Mouse (Mus musculus) lung, embryonic 15.5 days (tissue): ENCODE data around the gene Mmd2. TPM values are rescaled to one million over a fixed set of nuclear protein-coding genes. Genes with fewer than 3 reads are reported as not detected.
A peak's percentile ranks its signal among the peaks of the same experiment; 100 is the strongest.

ENCODE experiments used
- ATAC-seq: fragments of 200-750 bp; cut with Nextera tagmentation; 2 replicates; pipeline ENCODE4 v1.8.0; 2017; ENCODE audit warnings: moderate number of reproducible peaks, borderline replicate concordance; ENCODE audit not compliant: low FRiP score, low TSS enrichment; ENCODE audit errors: extremely low read depth
- H3K27ac ChIP-seq: fragments of 300-500 bp; sonication (generic); 2 replicates; pipeline ENCODE4 v1.5.1; 2015; ENCODE audit warnings: moderate library complexity, mild to moderate bottlenecking, inconsistent platforms
- H3K27me3 ChIP-seq: fragments of 300-500 bp; sonication (generic); 2 replicates; pipeline ENCODE4 v1.6.1; 2015; ENCODE audit warnings: inconsistent platforms
- H3K36me3 ChIP-seq: fragments of 300-500 bp; sonication (generic); 2 replicates; pipeline ENCODE4 v1.6.1; 2015; ENCODE audit warnings: inconsistent platforms
- H3K4me1 ChIP-seq: fragments of 300-500 bp; sonication (generic); 2 replicates; pipeline ENCODE4 v1.6.1; 2015; ENCODE audit warnings: inconsistent platforms
- H3K4me2 ChIP-seq: fragments of 300-500 bp; sonication (generic); 2 replicates; pipeline ENCODE4 v1.6.1; 2015; ENCODE audit warnings: inconsistent platforms, mild to moderate bottlenecking, moderate library complexity
- H3K4me3 ChIP-seq: fragments of 300-500 bp; sonication (generic); 2 replicates; pipeline ENCODE4 v1.5.1; 2015; ENCODE audit warnings: mild to moderate bottlenecking, inconsistent platforms
- H3K9ac ChIP-seq: fragments of 300-500 bp; sonication (generic); 2 replicates; pipeline ENCODE4 v1.6.1; 2015; ENCODE audit warnings: inconsistent platforms
- H3K9me3 ChIP-seq: fragments of 300-500 bp; sonication (generic); 2 replicates; pipeline ENCODE4 v1.6.1; 2016; ENCODE audit warnings: inconsistent platforms
- WGBS: fragments of 180-500 bp; shearing (Covaris S2); methylation state at CpG from one replicate; pipeline ENCODE4 v1.1.7; 2015; 5-methylcytosine and 5-hydroxymethylcytosine counted together
- polyA plus RNA-seq: library from polyadenylated mRNA; unstranded; fragments of >200 nt; fragmentation: Nextera tagmentation; extraction: Ambion mirVana; gene quantifications from 2 replicates; pipeline ENCODE4 v1.2.1, GENCODE M21; 2015

Mmd2 gene
- polyA plus RNA-seq, 1 experiment from 2014 or later: 0.59 TPM

DNA sequence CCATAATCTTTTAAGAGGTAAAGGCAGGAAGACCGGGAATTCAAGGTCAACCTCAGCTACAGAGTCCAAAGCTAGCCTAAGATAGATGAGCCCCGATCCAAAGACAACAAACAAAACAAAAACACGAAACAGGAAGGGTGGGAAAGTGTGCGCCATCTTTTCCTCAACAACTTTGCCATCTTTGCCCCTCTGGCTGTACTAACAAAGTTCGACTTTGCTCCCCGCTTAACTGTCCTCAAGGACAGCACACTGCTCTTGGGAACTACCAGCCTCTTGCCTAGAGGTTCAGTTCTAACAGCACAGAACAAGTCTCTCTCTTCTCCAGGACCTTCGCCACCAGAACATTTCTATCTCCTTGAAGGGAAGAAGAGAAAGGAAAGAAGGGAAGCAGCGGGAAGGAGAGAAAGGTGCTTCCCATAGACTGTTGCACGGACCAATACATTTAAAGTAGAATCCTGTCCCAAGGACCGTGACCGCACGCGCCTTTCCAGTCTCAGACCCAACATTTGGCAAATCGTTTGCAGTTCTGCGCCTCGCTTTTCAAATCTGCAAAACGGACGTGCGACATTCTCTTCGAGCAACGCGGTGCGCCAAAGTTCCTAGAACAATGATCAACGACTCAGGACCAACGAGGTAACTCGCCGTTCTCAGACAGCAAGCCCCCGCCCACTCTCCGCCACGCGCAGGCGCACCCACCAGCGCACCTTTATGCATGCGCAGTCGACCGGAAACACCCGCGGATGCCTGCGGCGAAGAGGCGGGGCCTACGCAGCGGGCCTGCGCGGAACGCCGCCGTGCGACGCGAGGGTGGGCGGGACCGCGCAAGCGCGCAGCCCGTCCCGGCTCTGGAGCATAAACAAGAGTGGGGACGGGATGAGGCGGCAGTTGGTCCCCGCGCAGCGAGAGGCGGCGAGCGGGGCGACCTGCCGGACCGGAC lies 20.4 kb upstream of the Mmd2 start:
- peak overlapping the region; percentile 81 for H3K27ac ChIP-seq
- peak overlapping the region; percentile 93 for H3K9ac ChIP-seq
- WGBS: under 1% methylated on average over 61 of the region's 69 CpGs
- no peaks in the 10 kb centered on the region for H3K9me3 ChIP-seq
- H3K27me3 ChIP-seq: no peaks in the 10 kb centered on the region
- no peaks in the 10 kb centered on the region for H3K36me3 ChIP-seq
- ATAC-seq: peak; percentile 97
- H3K4me2 ChIP-seq: peak overlapping the region; percentile 79
- H3K4me3 ChIP-seq: peak overlapping the region; percentile 89
- peaks cover 11% of the 10 kb centered on the region for H3K4me1 ChIP-seq

DNA sequence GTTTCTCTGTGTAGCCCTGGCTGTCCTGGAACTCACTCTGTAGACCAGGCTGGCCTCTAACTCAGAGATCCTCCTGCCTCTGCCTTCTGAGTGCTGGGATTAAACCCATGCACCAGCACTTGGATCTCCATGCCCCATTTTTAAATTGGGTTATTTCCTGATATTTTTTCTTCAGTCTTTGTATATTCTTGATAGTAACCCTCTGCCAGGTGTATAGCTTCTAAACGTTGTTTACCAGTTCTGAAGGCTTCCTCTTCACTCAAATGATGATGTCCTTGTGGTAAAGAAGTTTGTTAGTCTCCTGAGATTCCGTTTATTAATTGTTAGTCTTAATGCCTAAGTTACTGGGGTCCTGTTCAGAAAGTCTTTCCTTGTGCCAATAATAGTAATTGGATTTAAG lies 18.8 kb upstream of the Mmd2 start, which contains the start of gene Wipi2:
Wipi2 (plus strand) TSS at position 301 of the 400 bp plus-strand sequence.
- no peaks in the 10 kb centered on the region for H3K9me3 ChIP-seq
- 83% methylated on average over 2 of the region's 2 CpGs for WGBS
- peak within 1 kb of the TSS; percentile 79 for H3K4me2 ChIP-seq
- no peaks in the 10 kb centered on the region for H3K36me3 ChIP-seq
- H3K9ac ChIP-seq: peak within 1 kb of the TSS; percentile 93
- H3K4me1 ChIP-seq: peaks cover 11% of the 10 kb centered on the region
- no peaks in the 10 kb centered on the region for H3K27me3 ChIP-seq
- peak within 1 kb of the TSS; percentile 89 for H3K4me3 ChIP-seq
- ATAC-seq: no peak
- peak within 1 kb of the TSS; percentile 81; the same call in 1 of the 2 replicates for H3K27ac ChIP-seq

GRCm38 (mm10) chr5:142623080-142623479 lies 14.5 kb upstream of the Mmd2 start:
- Histone ChIP-seq H3K4me1 (no peaks in the 10 kb centered on the region), H3K4me3 (no peak overlapping the region), H3K4me2 (no peak overlapping the region), H3K27me3 (no peaks in the 10 kb centered on the region), H3K27ac (no peak overlapping the region), H3K9me3 (no peaks in the 10 kb centered on the region), H3K9ac (no peak overlapping the region), H3K36me3 (no peaks in the 10 kb centered on the region)
- ATAC-seq: no peak
- WGBS: 88% methylated on average over 7 of the region's 7 CpGs

DNA sequence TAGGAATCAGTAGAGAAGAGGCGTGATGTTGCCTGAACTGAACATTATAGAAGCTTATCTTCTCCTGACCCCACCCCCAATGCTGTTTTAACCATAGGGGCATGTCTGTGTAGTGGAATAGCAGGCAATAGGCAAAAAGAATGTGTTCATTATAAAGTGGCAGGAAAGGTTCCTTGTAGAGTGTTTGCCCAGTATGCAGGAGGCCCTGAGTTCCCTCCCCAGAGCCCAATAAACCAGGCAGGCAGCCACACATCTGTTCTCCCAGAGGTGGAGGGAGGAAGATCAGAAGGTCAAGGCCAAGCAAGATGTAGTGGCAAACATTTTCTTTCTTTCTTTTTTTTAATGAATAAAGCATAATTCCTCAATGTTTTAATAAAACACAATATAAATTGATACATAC lies 13.5 kb upstream of the Mmd2 start:
- no peaks in the 10 kb centered on the region for H3K27me3 ChIP-seq
- no peaks in the 10 kb centered on the region for H3K36me3 ChIP-seq
- no peak overlapping the region for H3K4me3 ChIP-seq
- no peak overlapping the region for H3K4me2 ChIP-seq
- no peak for ATAC-seq
- no peak overlapping the region for H3K27ac ChIP-seq
- H3K9ac ChIP-seq: no peak overlapping the region
- WGBS: 46% methylated on average over 1 of the region's 1 CpGs
- H3K4me1 ChIP-seq: no peaks in the 10 kb centered on the region
- H3K9me3 ChIP-seq: no peaks in the 10 kb centered on the region

DNA sequence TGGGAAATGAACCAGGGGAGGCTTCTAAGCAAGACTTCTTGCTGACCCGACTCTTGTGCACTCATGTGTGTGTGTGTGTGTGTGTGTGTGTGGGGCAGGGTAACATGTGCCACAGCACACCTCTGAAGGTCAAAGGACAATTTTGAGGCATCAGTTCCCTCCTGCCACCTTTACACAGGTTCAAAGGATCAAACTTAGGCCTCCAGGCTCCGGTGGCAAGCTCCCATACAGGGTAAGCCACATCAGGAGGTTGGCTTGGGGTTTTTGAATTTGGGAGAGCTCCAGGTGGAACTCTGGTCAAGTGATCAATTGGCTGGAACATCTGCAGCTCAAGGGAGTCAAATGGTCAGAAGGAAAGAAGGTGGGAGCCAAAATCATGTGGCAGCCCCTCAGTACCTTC lies 12.8 kb upstream of the Mmd2 start:
- no peaks in the 10 kb centered on the region for H3K27me3 ChIP-seq
- no peaks in the 10 kb centered on the region for H3K4me1 ChIP-seq
- no peaks in the 10 kb centered on the region for H3K36me3 ChIP-seq
- no peak overlapping the region for H3K4me2 ChIP-seq
- no peaks in the 10 kb centered on the region for H3K9me3 ChIP-seq
- H3K27ac ChIP-seq: no peak overlapping the region
- 53% methylated on average over 2 of the region's 2 CpGs for WGBS
- H3K9ac ChIP-seq: no peak overlapping the region
- no peak for ATAC-seq
- H3K4me3 ChIP-seq: no peak overlapping the region

DNA sequence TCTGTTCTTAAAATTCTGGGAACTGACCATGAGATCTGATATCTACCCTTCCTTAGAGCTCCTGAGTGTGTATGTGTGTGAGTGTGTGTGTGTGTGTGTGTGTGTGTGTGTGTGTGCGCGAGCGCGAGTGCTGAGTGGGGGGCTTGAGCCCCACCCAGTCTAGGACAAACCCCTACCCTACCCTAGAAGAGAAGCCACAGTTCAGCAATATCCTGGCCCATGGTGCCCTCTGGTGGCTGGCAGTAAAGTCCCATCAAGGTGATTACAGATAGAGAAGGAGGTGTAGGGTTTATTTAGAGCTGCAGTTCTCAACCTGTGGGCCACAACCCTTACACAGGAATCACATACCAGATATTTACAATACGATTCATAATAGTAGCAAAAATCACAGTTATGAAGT lies 11.3 kb upstream of the Mmd2 start:
- H3K9me3 ChIP-seq: no peaks in the 10 kb centered on the region
- WGBS: 8% methylated on average over 5 of the region's 5 CpGs
- ATAC-seq: 0 out of 2 replicates have a peak, but pooled peaks have one; percentile 42

GRCm38 (mm10) chr5:142616326-142616725 lies 7.7 kb upstream of the Mmd2 start:
- Histone ChIP-seq H3K27ac (no peak overlapping the region), H3K36me3 (no peaks in the 10 kb centered on the region), H3K9ac (no peak overlapping the region), H3K4me1 (no peaks in the 10 kb centered on the region), H3K4me3 (no peak overlapping the region), H3K27me3 (no peaks in the 10 kb centered on the region), H3K9me3 (no peaks in the 10 kb centered on the region), H3K4me2 (no peak overlapping the region)
- 43% methylated on average over 6 of the region's 6 CpGs for WGBS
- no peak for ATAC-seq

More for the DNA sequence above, 11.3 kb upstream of the Mmd2 start:
- Histone ChIP-seq H3K4me1 (no peaks in the 10 kb centered on the region), H3K27me3 (no peaks in the 10 kb centered on the region), H3K9ac (no peak overlapping the region), H3K36me3 (no peaks in the 10 kb centered on the region), H3K27ac (no peak overlapping the region), H3K4me2 (no peak overlapping the region), H3K4me3 (no peak overlapping the region)

DNA sequence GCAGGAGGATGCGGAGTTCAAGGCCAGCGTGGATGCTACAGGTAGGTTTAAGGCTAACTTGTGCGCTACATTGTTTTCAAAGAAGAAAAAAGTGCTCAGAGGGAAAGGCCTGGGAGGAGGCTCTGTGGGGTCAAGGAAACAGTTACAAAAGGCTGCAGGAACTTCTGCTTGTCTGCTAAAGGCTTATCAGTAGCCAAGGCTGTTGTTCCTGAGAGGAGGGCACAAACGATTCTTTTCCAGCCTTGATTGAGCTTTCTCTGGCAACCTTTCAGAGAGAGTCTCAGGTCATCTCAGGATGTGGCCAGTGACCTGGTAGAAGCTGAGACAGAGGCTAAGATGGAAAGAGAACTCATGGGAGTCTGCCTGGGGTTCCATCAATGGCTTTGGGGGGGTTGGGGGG lies 7.0 kb upstream of the Mmd2 start:
- no peaks in the 10 kb centered on the region for H3K36me3 ChIP-seq

DNA sequence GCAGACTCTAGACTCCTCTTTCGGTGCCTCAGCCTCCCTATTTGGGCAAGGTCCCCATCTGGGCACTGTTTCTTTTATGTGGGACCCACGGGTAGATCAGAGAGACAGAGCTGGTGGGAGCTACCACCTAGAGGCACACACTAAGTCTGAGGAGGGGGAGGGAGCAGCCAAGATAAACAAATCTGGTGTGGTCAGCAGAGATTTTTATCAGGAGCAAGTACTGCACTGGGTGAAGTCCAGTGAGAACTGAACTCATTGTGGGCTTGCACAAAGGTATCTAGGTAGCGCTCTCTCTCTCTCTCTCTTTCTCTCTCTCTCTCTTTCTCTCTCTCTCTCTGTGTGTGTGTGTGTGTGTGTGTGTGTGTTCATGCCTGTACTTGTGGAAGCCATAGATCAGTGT lies 5.9 kb upstream of the Mmd2 start:
- 49% methylated on average over 3 of the region's 3 CpGs for WGBS
- no peak for ATAC-seq
- Histone ChIP-seq H3K4me1 (no peaks in the 10 kb centered on the region), H3K27ac (no peak overlapping the region), H3K9ac (no peak overlapping the region), H3K36me3 (no peaks in the 10 kb centered on the region), H3K4me3 (no peak overlapping the region), H3K27me3 (peaks cover 2% of the 10 kb centered on the region; the same call in 1 of the 2 replicates), H3K9me3 (no peaks in the 10 kb centered on the region), H3K4me2 (no peak overlapping the region)

More for the DNA sequence above, 7.0 kb upstream of the Mmd2 start:
- 74% methylated on average over 4 of the region's 4 CpGs for WGBS
- Histone ChIP-seq H3K27me3 (no peaks in the 10 kb centered on the region), H3K4me1 (no peaks in the 10 kb centered on the region), H3K4me3 (no peak overlapping the region), H3K9me3 (no peaks in the 10 kb centered on the region), H3K4me2 (no peak overlapping the region), H3K27ac (no peak overlapping the region), H3K9ac (no peak overlapping the region)
- no peak for ATAC-seq

- Histone ChIP-seq H3K4me2 (no peak overlapping the region), H3K9ac (no peak overlapping the region)
Measured at GRCm38 (mm10) chr5:142610362-142610761, 1.8 kb upstream of the Mmd2 start.

GRCm38 (mm10) chr5:142608989-142609325 lies 357 bp upstream of the Mmd2 start:
- peaks cover 7% of the 10 kb centered on the region; the same call in 1 of the 2 replicates for H3K4me1 ChIP-seq
- no peaks in the 10 kb centered on the region for H3K9me3 ChIP-seq
- ATAC-seq: no peak
- peak overlapping the region; percentile 34 for H3K4me3 ChIP-seq
- 5% methylated on average over 4 of the region's 4 CpGs for WGBS
- H3K4me2 ChIP-seq: peak overlapping the region; percentile 73
- H3K27ac ChIP-seq: no peak overlapping the region
- peaks cover 31% of the 10 kb centered on the region for H3K27me3 ChIP-seq
- no peak overlapping the region for H3K9ac ChIP-seq
- no peaks in the 10 kb centered on the region for H3K36me3 ChIP-seq

More at GRCm38 (mm10) chr5:142610362-142610761, 1.8 kb upstream of the Mmd2 start:
- Histone ChIP-seq H3K36me3 (no peaks in the 10 kb centered on the region), H3K9me3 (no peaks in the 10 kb centered on the region), H3K4me1 (peaks cover 7% of the 10 kb centered on the region; the same call in 1 of the 2 replicates), H3K27ac (no peak overlapping the region), H3K4me3 (no peak overlapping the region), H3K27me3 (peaks cover 31% of the 10 kb centered on the region)
- ATAC-seq: no peak
- WGBS: 79% methylated on average over 4 of the region's 4 CpGs

- whole genome bisulfite sequencing: 86% methylated on average over 12 of the region's 12 CpGs
- H3K4me3 ChIP-seq: no peak overlapping the region
- ATAC-seq: no peak
Measured at GRCm38 (mm10) chr5:142605288-142605687, 3.3 kb downstream of the Mmd2 start.

More at GRCm38 (mm10) chr5:142605288-142605687, 3.3 kb downstream of the Mmd2 start:
- Histone ChIP-seq H3K36me3 (no peaks in the 10 kb centered on the region), H3K9me3 (no peaks in the 10 kb centered on the region), H3K27me3 (peaks cover 31% of the 10 kb centered on the region), H3K4me2 (no peak overlapping the region), H3K9ac (no peak overlapping the region), H3K4me1 (peaks cover 7% of the 10 kb centered on the region; the same call in 1 of the 2 replicates), H3K27ac (no peak overlapping the region)
